Mouse (Mus musculus): ENCODE results near the gene Gm3402.
"Not testable (repeated sequence)": the region's sequence is repeated elsewhere in the genome, so short reads cannot be mapped to it uniquely, and the experiment has no call there.

The Gm3402 gene

GRCm38 (mm10) chr5:146513823-146514222 is at the start of gene Gm3402:
Gm3402 (plus strand) TSS chr5:146514123.
- not testable (repeated sequence) for DNase-seq

DNA sequence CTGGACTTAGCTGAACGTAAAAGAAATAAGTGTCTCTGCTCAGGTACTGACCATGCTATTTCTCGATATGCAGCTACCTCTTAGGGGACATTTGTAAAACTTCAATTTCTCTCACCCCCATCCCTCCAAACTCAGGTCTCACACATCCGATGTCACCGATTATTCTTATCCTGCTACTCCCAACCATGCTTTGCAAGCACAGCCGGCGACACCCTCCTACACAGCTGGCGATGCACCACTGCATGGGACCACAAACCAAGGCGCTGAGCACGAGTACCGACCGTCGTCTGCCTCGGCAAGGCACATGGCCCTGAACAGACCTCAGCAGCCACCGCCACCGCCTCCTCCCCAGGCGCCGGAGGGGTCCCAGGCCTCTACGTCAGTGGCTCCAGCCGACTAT is 47.3 kb upstream of the Gm3402 start:
- no peak for DNase-seq

DNA sequence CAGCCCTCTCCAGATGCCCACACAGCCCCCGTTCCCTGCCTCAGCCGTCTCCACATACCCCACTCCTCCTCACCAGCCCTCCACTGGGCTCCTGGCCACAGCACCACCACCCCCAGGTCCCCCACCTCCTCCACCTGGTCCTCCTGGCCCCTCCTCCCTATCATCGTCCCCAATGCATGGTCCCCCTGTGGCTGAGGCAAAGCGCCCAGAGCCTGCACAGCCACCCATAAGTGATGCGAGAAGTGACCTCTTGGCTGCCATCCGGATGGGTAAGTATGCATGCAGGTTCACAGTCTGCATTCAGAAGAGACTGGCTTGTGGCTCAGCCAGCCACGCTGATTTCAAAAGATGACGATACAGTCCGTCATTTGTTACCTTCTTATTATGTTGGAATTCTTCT is 45.6 kb upstream of the Gm3402 start:
- no peak for DNase-seq

DNA sequence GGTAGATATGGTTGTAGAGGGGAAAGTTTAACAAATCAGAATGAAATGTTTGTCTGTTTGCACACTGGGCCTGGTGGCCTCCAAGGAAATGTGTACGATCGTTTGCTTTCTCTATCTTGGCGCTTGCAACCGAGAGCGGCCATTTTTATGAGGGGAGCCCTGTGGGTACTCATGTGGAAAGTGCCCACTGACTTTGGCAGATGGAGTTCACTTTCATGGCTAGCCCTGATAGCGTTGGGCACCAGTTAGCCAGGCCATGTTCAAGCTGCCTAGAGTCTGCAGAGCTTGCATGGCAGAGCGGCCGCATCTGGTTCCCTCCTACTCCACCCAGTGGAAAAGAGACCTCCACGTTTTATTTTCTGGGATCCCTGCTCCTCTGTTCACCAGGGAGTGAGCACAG is 43.1 kb upstream of the Gm3402 start:
- DNase-seq, result no peak

DNA sequence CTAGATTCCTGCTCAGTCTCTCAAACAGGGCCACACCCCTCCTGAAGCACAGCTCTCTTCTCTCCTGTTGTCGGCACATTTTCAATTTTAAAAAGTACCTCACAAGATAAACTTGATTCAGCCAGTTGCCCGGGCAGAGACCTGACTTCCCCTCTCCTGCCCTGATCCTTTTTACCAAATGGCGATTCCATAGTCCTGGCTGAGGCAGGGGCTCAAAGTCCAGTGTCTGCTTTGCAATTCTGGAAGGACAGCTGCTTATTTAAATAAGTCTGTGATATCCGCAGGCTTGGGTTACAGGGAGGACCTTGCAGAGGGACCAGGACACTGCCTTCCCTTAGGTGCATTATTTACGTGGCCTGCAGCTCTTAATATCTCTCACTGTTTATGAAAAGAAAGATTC is 42.6 kb upstream of the Gm3402 start:
- DNase-seq, result no peak

- no peak for DNase-seq
These were observed 42.1 kb upstream of the Gm3402 start for GRCm38 (mm10) chr5:146471821-146472220.

GRCm38 (mm10) chr5:146479564-146479963 is 34.4 kb upstream of the Gm3402 start:
- not testable (repeated sequence) for DNase-seq

- DNase-seq, result not testable (repeated sequence)
These were observed 32.3 kb upstream of the Gm3402 start, which contains the start of gene Gm6408 for GRCm38 (mm10) chr5:146481665-146482064. Gm6408 (plus strand) TSS chr5:146481965.

DNA sequence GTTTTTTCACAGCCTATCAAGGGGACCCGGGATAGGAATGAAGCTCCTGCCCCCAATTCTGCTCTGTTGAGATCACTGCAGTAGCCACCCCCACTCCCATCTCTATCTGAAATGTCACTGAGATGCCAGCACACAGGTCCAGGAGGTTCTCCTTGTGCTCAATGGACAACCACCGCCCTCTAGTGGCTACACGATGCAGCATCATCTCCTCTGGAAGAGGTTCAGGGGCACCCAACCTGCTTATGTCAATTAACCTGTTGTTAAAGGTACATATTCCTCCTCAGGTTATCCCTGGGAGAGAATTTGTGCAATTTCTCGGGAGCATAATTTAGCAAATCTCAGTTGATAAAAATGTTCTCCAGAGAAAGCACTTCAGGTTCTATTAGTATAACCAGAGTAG is 25.0 kb upstream of the Gm3402 start:
- DNase-seq, result not testable (repeated sequence)

GRCm38 (mm10) chr5:146491063-146491462 is 22.9 kb upstream of the Gm3402 start, which contains the start of gene Gm6370:
Gm6370 (plus strand) TSS chr5:146491363.
- not testable (repeated sequence) for DNase-seq

- not testable (repeated sequence) for DNase-seq
These were observed 11.8 kb upstream of the Gm3402 start, which contains the start of gene 4930449I24Rik for GRCm38 (mm10) chr5:146502099-146502498. 4930449I24Rik (plus strand) TSS chr5:146502399.

GRCm38 (mm10) chr5:146525501-146525900 is 11.6 kb downstream of the Gm3402 start, which contains the start of gene Gm3404:
Gm3404 (plus strand) TSS chr5:146525801.
- not testable (repeated sequence) for DNase-seq

GRCm38 (mm10) chr5:146537347-146537746 is 23.4 kb downstream of the Gm3402 start, which contains the start of gene Gm3409:
Gm3409 (plus strand) TSS chr5:146537647.
- not testable (repeated sequence) for DNase-seq

DNA sequence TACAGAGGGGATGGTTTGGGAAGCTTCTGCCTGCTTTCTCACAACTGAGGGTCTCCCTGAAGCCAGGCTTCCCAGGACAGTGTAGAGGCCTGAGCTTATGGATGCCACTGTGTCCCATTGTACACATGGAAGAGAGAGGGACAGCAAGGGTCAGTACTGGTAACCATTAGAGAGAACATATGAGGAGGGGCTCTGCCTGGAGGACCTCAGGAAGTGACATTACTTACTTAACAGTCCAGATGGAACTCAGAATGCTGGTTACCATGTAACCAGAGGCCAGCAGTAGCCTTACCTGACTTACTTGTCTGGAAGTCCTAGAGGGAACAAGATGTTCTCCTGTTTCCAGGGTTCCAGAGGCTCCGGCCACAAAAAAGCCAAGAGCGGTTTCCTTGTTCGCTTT is 41.9 kb downstream of the Gm3402 start, which contains the start of gene Gm3415:
Gene Gm3415 (plus strand): TSS at position 301 of the 400 bp plus-strand sequence.
- not testable (repeated sequence) for DNase-seq

DNA sequence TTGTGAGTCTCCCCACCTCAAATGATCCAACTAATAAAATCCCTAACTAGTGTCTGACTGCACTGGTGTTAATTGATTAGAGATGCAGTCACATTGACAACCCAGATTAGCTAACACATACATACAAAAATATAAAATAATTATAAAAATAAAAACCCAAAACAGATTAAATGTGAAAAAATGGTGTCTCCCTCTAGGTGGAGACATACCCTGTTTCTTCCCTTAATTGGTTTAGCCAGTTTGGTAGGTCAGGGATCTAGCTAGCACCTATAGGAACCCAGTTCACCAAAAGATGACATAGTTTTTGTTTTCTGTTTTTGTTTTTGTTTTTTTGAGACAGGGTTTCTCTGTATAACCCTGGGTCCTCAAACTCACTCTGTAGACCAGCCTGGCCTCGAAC is 50.3 kb downstream of the Gm3402 start:
- no peak for DNase-seq
